Mouse (Mus musculus) CH12.LX (cell line): ENCODE results near the gene Clmp. TPM values are rescaled to one million over a fixed set of nuclear protein-coding genes. Genes with fewer than 3 reads are reported as not detected.

Experiments
- DNase-seq: peaks from one replicate; pipeline ENCODE4 v3.0.0-alpha.2; 2013; ENCODE audit errors: extremely low read depth
- H3K27ac ChIP-seq: 2 replicates; pipeline ENCODE4 v1.5.1; 2012; ENCODE audit warnings: low read depth, mild to moderate bottlenecking, control low read depth, moderate library complexity; ENCODE audit not compliant: insufficient read depth
- H3K27me3 ChIP-seq: replicated peaks from 2 replicates; pipeline ENCODE3; 2012; ENCODE audit warnings: inconsistent platforms
- H3K36me3 ChIP-seq, 2 experiments: replicated peaks in 1 of 2; 2 replicates each; pipeline versions ENCODE3 to v1.6.1; 2012; ENCODE audit warnings: inconsistent platforms in 1 of 2, low read length in 1 of 2, mild to moderate bottlenecking in 1 of 2, mixed read lengths in 1 of 2, moderate library complexity in 1 of 2; ENCODE audit not compliant: control insufficient read depth in 1 of 2, insufficient read depth in 1 of 2
- H3K4me1 ChIP-seq, 2 experiments: 2 replicates each; pipeline ENCODE4 v1.6.1; 2012; ENCODE audit warnings: inconsistent platforms in 1 of 2, moderate library complexity in 1 of 2; ENCODE audit not compliant: insufficient read depth in 2 of 2, control insufficient read depth in 1 of 2
- H3K4me2 ChIP-seq: 2 replicates; pipeline ENCODE4 v1.6.1; 2012; ENCODE audit warnings: low read depth, mild to moderate bottlenecking, control low read depth; ENCODE audit not compliant: poor library complexity, insufficient read depth, severe bottlenecking
- H3K4me3 ChIP-seq, 3 experiments: fragments of 150-350 bp in 1 of 3; sonication (generic) in 1 of 3; replicated peaks in 1 of 3; 2 replicates each; pipeline versions ENCODE3 to v1.5.1; 2011 to 2012; ENCODE audit warnings: low read depth in 2 of 3, low read length in 2 of 3, mild to moderate bottlenecking in 2 of 3, moderate library complexity in 2 of 3, control low read depth in 1 of 3, improper control_type of control experiment in 1 of 3, inconsistent platforms in 1 of 3, mixed read lengths in 1 of 3; ENCODE audit not compliant: poor library complexity in 1 of 3
- H3K79me2 ChIP-seq: replicated peaks from 2 replicates; pipeline ENCODE4 v1.6.1; 2012; ENCODE audit warnings: mild to moderate bottlenecking, moderate library complexity; ENCODE audit not compliant: control insufficient read depth, poor library complexity, insufficient read depth, severe bottlenecking; ENCODE audit errors: extremely low read depth
- H3K9ac ChIP-seq: 2 replicates; pipeline ENCODE4 v1.6.1; 2012; ENCODE audit warnings: low read depth, mild to moderate bottlenecking, control low read depth, moderate library complexity; ENCODE audit not compliant: insufficient read depth
- H3K9me3 ChIP-seq: replicated peaks from 2 replicates; pipeline ENCODE3; 2012; ENCODE audit warnings: low read length, inconsistent platforms, mixed read lengths
- BHLHE40 ChIP-seq: IDR thresholded peaks from 2 replicates; pipeline ENCODE4 v1.6.1; 2011; ENCODE audit warnings: mild to moderate bottlenecking, low read depth, low read length, improper control_type of control experiment
- CHD1 ChIP-seq: IDR thresholded peaks from 2 replicates; pipeline ENCODE4 v1.6.1; 2012; ENCODE audit warnings: low read depth, low read length, improper control_type of control experiment, inconsistent platforms
- CHD2 ChIP-seq: IDR thresholded peaks from 2 replicates; pipeline ENCODE4 v1.6.1; 2011; ENCODE audit warnings: low read length, improper control_type of control experiment
- CTCF ChIP-seq, 2 experiments: IDR thresholded peaks in 1 of 2; conservative IDR thresholded peaks in 1 of 2; 2 replicates each; pipeline ENCODE4 v1.5.1; 2011 to 2012; ENCODE audit warnings: low read depth in 2 of 2, low read length in 2 of 2, improper control_type of control experiment in 1 of 2, inconsistent platforms in 1 of 2, mild to moderate bottlenecking in 1 of 2, moderate library complexity in 1 of 2
- E2F4 ChIP-seq: IDR thresholded peaks from 2 replicates; pipeline ENCODE4 v1.6.1; 2011; ENCODE audit warnings: low read depth, low read length, improper control_type of control experiment; ENCODE audit not compliant: insufficient replicate concordance
- ELF1 ChIP-seq: IDR thresholded peaks from 2 replicates; pipeline ENCODE4 v1.6.1; 2014; ENCODE audit warnings: low read depth, mild to moderate bottlenecking, inconsistent platforms, low read length, improper control_type of control experiment
- EP300 ChIP-seq: IDR thresholded peaks from 2 replicates; pipeline ENCODE4 v1.6.1; 2011; ENCODE audit warnings: low read length, improper control_type of control experiment
- ETS1 ChIP-seq: conservative IDR thresholded peaks from 2 replicates; pipeline ENCODE4 v1.6.1; 2012; ENCODE audit warnings: low read depth, mild to moderate bottlenecking, inconsistent platforms, low read length, improper control_type of control experiment, moderate library complexity
- GABPA ChIP-seq: IDR thresholded peaks from 2 replicates; pipeline ENCODE4 v1.6.1; 2012; ENCODE audit warnings: low read depth, low read length, improper control_type of control experiment, inconsistent platforms; ENCODE audit not compliant: insufficient replicate concordance
- HCFC1 ChIP-seq: IDR thresholded peaks from 2 replicates; pipeline ENCODE4 v1.6.1; 2012; ENCODE audit warnings: low read depth, mild to moderate bottlenecking, inconsistent platforms, low read length, improper control_type of control experiment
- KAT2A ChIP-seq: IDR thresholded peaks from 2 replicates; pipeline ENCODE4 v1.6.1; 2012; ENCODE audit warnings: low read length, improper control_type of control experiment, inconsistent platforms; ENCODE audit not compliant: insufficient replicate concordance
- MAFK ChIP-seq: IDR thresholded peaks from 2 replicates; pipeline ENCODE4 v1.6.1; 2011; ENCODE audit warnings: low read length, improper control_type of control experiment; ENCODE audit not compliant: insufficient replicate concordance
- MAX ChIP-seq: IDR thresholded peaks from 2 replicates; pipeline ENCODE4 v1.6.1; 2011; ENCODE audit warnings: low read length, improper control_type of control experiment
- MEF2A ChIP-seq: IDR thresholded peaks from 2 replicates; pipeline ENCODE4 v1.6.1; 2014; ENCODE audit warnings: low read depth, mild to moderate bottlenecking, inconsistent platforms, low read length, improper control_type of control experiment, borderline replicate concordance
- MXI1 ChIP-seq: IDR thresholded peaks from 2 replicates; pipeline ENCODE4 v1.6.1; 2011; ENCODE audit warnings: mild to moderate bottlenecking, low read depth, low read length, improper control_type of control experiment
- MYC ChIP-seq: IDR thresholded peaks from 2 replicates; pipeline ENCODE4 v1.6.1; 2011; ENCODE audit warnings: low read depth, mild to moderate bottlenecking, improper control_type of control experiment, low read length
- NELFE ChIP-seq: IDR thresholded peaks from 2 replicates; pipeline ENCODE4 v1.6.1; 2011; ENCODE audit warnings: low read depth, low read length, improper control_type of control experiment
- NRF1 ChIP-seq: IDR thresholded peaks from 2 replicates; pipeline ENCODE4 v1.6.1; 2014; ENCODE audit warnings: low read depth, mild to moderate bottlenecking, inconsistent platforms, low read length, improper control_type of control experiment, moderate library complexity
- POLR2A ChIP-seq: IDR thresholded peaks from 2 replicates; pipeline ENCODE4 v1.6.1; 2011; ENCODE audit warnings: low read depth, mild to moderate bottlenecking, improper control_type of control experiment, low read length
- POLR2AphosphoS2 ChIP-seq: IDR thresholded peaks from 2 replicates; pipeline ENCODE4 v1.6.1; 2011; ENCODE audit warnings: low read depth, low read length, improper control_type of control experiment
- RAD21 ChIP-seq: IDR thresholded peaks from 2 replicates; pipeline ENCODE4 v1.6.1; 2011; ENCODE audit warnings: low read depth, mild to moderate bottlenecking, low read length, improper control_type of control experiment, moderate library complexity
- RCOR1 ChIP-seq: conservative IDR thresholded peaks from 2 replicates; pipeline ENCODE4 v1.6.1; 2012; ENCODE audit warnings: low read depth, mild to moderate bottlenecking, inconsistent platforms, low read length, improper control_type of control experiment
- SIN3A ChIP-seq: IDR thresholded peaks from 2 replicates; pipeline ENCODE4 v1.6.1; 2012; ENCODE audit warnings: low read length, improper control_type of control experiment, inconsistent platforms
- SMC3 ChIP-seq: IDR thresholded peaks from 2 replicates; pipeline ENCODE4 v1.6.1; 2011; ENCODE audit warnings: low read depth, low read length, improper control_type of control experiment
- TBP ChIP-seq: conservative IDR thresholded peaks from 2 replicates; pipeline ENCODE4 v1.6.1; 2011; ENCODE audit warnings: low read depth, low read length, improper control_type of control experiment
- TCF12 ChIP-seq: IDR thresholded peaks from 2 replicates; pipeline ENCODE4 v1.6.1; 2014; ENCODE audit warnings: low read depth, mild to moderate bottlenecking, inconsistent platforms, low read length, improper control_type of control experiment
- UBTF ChIP-seq: IDR thresholded peaks from 2 replicates; pipeline ENCODE4 v1.6.1; 2012; ENCODE audit warnings: low read depth, mild to moderate bottlenecking, inconsistent platforms, low read length, improper control_type of control experiment, moderate library complexity
- USF1 ChIP-seq: IDR thresholded peaks from 2 replicates; pipeline ENCODE4 v1.6.1; 2014; ENCODE audit warnings: low read depth, mild to moderate bottlenecking, inconsistent platforms, low read length, improper control_type of control experiment
- USF2 ChIP-seq: conservative IDR thresholded peaks from 2 replicates; pipeline ENCODE4 v1.6.1; 2011; ENCODE audit warnings: low read depth, low read length, improper control_type of control experiment
- ZC3H11A ChIP-seq: IDR thresholded peaks from 2 replicates; pipeline ENCODE4 v1.6.1; 2012; ENCODE audit warnings: low read depth, mild to moderate bottlenecking, inconsistent platforms, low read length, improper control_type of control experiment
- ZKSCAN1 ChIP-seq: IDR thresholded peaks from 2 replicates; pipeline ENCODE4 v1.6.1; 2012; ENCODE audit warnings: low read depth, inconsistent platforms, low read length, improper control_type of control experiment, borderline replicate concordance
- ZMIZ1 ChIP-seq: IDR thresholded peaks from 2 replicates; pipeline ENCODE4 v1.6.1; 2012; ENCODE audit warnings: low read depth, mild to moderate bottlenecking, inconsistent platforms, low read length, improper control_type of control experiment
- ZNF384 ChIP-seq: IDR thresholded peaks from 2 replicates; pipeline ENCODE4 v1.6.1; 2012; ENCODE audit warnings: low read depth, low read length, improper control_type of control experiment, inconsistent platforms
- dilution Hi-C: fragments of 300-500 bp; cut with MboI; formaldehyde crosslinking; loops from 2 replicates; pipeline ENCODE4 v1.14.3; 2020; ENCODE audit warnings: low sequenced_read_pairs; ENCODE audit not compliant: extremely low pct_unique_long_range_greater_than_20kb, extremely low pct_ligation_motif_present
- in situ Hi-C: fragments of 300-500 bp; cut with MboI; formaldehyde crosslinking; loops from 3 replicates; pipeline ENCODE4 v1.14.3; 2019; ENCODE audit warnings: low sequenced_read_pairs, low pct_ligation_motif_present, low pct_unique_long_range_greater_than_20kb, mixed read lengths
- polyA plus RNA-seq: library from polyadenylated mRNA; unstranded; fragments of >175 nt; gene quantifications from 2 replicates; pipeline ENCODE4 v1.2.1, GENCODE M21; 2012; ENCODE audit warnings: low read depth; ENCODE audit not compliant: insufficient read length
- total RNA-seq, 2 experiments: library from RNA; depleted of rRNA; stranded (reverse); fragments of 300-350 nt in 1 of 2; fragments of >200 nt in 1 of 2; gene quantifications; 2 replicates each; pipeline ENCODE4 v1.2.3; 2012 to 2014

The Clmp gene
- total and polyA plus RNA-seq, 3 experiments: not detected

- Histone ChIP-seq H3K27me3 (peaks cover 17% of the 10 kb centered on the region), H3K4me3 (no peak overlapping the region), H3K4me2 (no peak overlapping the region), H3K36me3 (no peaks in the 10 kb centered on the region), H3K27ac (no peak overlapping the region), H3K4me1 (peaks cover 0 to 3% of the 10 kb centered on the region in 2 experiments; a peak in 1 of 4 replicates), H3K79me2 (no peaks in the 10 kb centered on the region), H3K9ac (no peak overlapping the region), H3K9me3 (no peaks in the 10 kb centered on the region)
- TF ChIP-seq ZMIZ1: no peak
- no peak for TF ChIP-seq CHD1
- TF ChIP-seq KAT2A: no peak
- no peak for TF ChIP-seq POLR2AphosphoS2
- no peak for TF ChIP-seq MAX
- no peak for TF ChIP-seq MEF2A
- no peak for TF ChIP-seq TCF12
- TF ChIP-seq MYC: no peak
- no peak for TF ChIP-seq BHLHE40
- no peak for TF ChIP-seq UBTF
- no peak for TF ChIP-seq POLR2A
- no peak for TF ChIP-seq E2F4
- TF ChIP-seq MXI1: no peak
- TF ChIP-seq RCOR1: no peak
- TF ChIP-seq ZKSCAN1: no peak
- no peak for TF ChIP-seq GABPA
- TF ChIP-seq RAD21: peak; percentile 90
- TF ChIP-seq SIN3A: no peak
- TF ChIP-seq ELF1: no peak
- TF ChIP-seq USF1: no peak
- no peak for TF ChIP-seq EP300
- TF ChIP-seq HCFC1: no peak
- peak in 1 of 2 experiments; percentile 93; a peak in 3 of 4 replicates for TF ChIP-seq CTCF (conservative IDR thresholded peaks at IDR 0.05 in 1 of 2, IDR thresholded peaks at IDR 0.05 in 1 of 2; ENCODE audit: low read depth in 2 of 2, low read length in 2 of 2)
- TF ChIP-seq ETS1: no peak
- no peak; the same call in 1 of the 2 replicates for TF ChIP-seq MAFK
- TF ChIP-seq ZNF384: no peak
- TF ChIP-seq NELFE: no peak
- TF ChIP-seq NRF1: no peak
- peak; percentile 91 for TF ChIP-seq SMC3
- peak; percentile 77 for TF ChIP-seq ZC3H11A
- no peak for TF ChIP-seq TBP
- no peak for TF ChIP-seq CHD2
- no peak for TF ChIP-seq USF2
- in situ Hi-C loops: loop anchor here (25.0 kb wide), 1 partner anchor 338 kb away; no protein-coding TSS in a partner anchor
- dilution Hi-C loops: no loop called here
- DNase-seq: peak; percentile 61
These were observed 64.3 kb downstream of the Clmp start for GRCm38 (mm10) chr9:40749832-40750620.
